Mouse (Mus musculus) heart, postnatal 0 days (tissue): ENCODE data around the gene Lsm12.

ENCODE experiments used
- CTCF ChIP-seq: IDR thresholded peaks from 2 replicates; pipeline ENCODE4 v1.5.1; 2016; ENCODE audit warnings: antibody characterized with exemption, control low read depth, low read depth
- EP300 ChIP-seq: IDR thresholded peaks from 2 replicates; pipeline ENCODE4 v1.6.1; 2016; ENCODE audit warnings: antibody characterized with exemption, low read depth

DNA sequence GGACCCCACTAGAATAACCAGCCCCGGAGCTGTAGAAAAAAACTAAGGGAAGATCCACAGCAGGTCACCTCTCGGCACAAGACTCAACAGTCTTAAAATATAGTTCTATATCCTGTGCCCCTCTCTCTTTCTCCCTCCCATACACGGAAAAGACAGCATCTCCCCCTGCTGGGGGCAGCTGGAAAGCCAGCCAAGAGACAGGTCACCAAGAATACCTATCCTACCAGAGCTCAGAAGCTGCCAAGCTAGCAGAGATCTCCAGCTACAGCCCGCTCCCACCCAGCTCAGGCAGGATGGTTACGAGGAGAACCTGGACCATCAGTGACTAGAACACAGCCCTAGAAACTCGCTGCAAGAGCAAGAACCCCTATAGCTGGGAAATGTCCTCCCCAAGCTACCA is 38.1 kb upstream of the Lsm12 start:
- TF ChIP-seq CTCF, result peak; percentile 73
- no peak for TF ChIP-seq EP300
